Mouse (Mus musculus) forebrain, embryonic 14.5 days (tissue): ENCODE measurements around the gene Trmu. TPM values are rescaled to one million over a fixed set of nuclear protein-coding genes. Genes with fewer than 3 reads are reported as not detected.

Source experiments
- ATAC-seq: fragments of 200-750 bp; cut with Nextera tagmentation; 2 replicates; pipeline ENCODE4 v1.8.0; 2017; ENCODE audit warnings: mild to moderate bottlenecking, moderate library complexity
- DNase-seq: peaks from one replicate; pipeline ENCODE4 v3.0.0-alpha.2; 2015; ENCODE audit warnings: low spot score
- H3K27ac ChIP-seq: fragments of 300-500 bp; sonication (generic); 2 replicates; pipeline ENCODE4 v1.5.1; 2014; ENCODE audit warnings: low read depth, mild to moderate bottlenecking, control low read depth, low read length, moderate library complexity
- H3K27me3 ChIP-seq: fragments of 300-500 bp; sonication (generic); replicated peaks from 2 replicates; pipeline ENCODE4 v1.6.1; 2014; ENCODE audit warnings: low read length, control low read depth, mixed read lengths; ENCODE audit not compliant: control insufficient read depth, insufficient read depth
- H3K36me3 ChIP-seq: fragments of 300-500 bp; sonication (generic); 2 replicates; pipeline ENCODE4 v1.6.1; 2014; ENCODE audit warnings: low read length, control low read depth; ENCODE audit not compliant: control insufficient read depth, insufficient read depth
- H3K4me1 ChIP-seq: fragments of 300-500 bp; sonication (generic); 2 replicates; pipeline ENCODE4 v1.6.1; 2014; ENCODE audit warnings: antibody characterized with exemption, low read length, control low read depth; ENCODE audit not compliant: control insufficient read depth, insufficient read depth
- H3K4me2 ChIP-seq: fragments of 300-500 bp; sonication (generic); 2 replicates; pipeline ENCODE4 v1.6.1; 2014; ENCODE audit warnings: mild to moderate bottlenecking, control low read depth, low read length
- H3K4me3 ChIP-seq: fragments of 300-500 bp; sonication (generic); 2 replicates; pipeline ENCODE4 v1.5.1; 2014; ENCODE audit warnings: low read depth, low read length, control low read depth
- H3K9ac ChIP-seq: fragments of 300-500 bp; sonication (generic); 2 replicates; pipeline ENCODE4 v1.6.1; 2014; ENCODE audit warnings: mild to moderate bottlenecking, low read length, control low read depth, moderate library complexity
- H3K9me3 ChIP-seq: fragments of 300-500 bp; sonication (generic); replicated peaks from 2 replicates; pipeline ENCODE4 v1.6.1; 2016; ENCODE audit warnings: low read length, control low read depth, mixed read lengths; ENCODE audit not compliant: control insufficient read depth
- WGBS: fragments of 180-500 bp; shearing (Covaris S2); extraction: QIAGEN DNeasy Blood & Tissue Kit; methylation state at CpG from one replicate; pipeline ENCODE4 v1.1.7; 2014; 5-methylcytosine and 5-hydroxymethylcytosine counted together
- polyA plus RNA-seq: library from polyadenylated mRNA; unstranded; fragments of >200 nt; fragmentation: Nextera tagmentation; extraction: Ambion mirVana; gene quantifications from 2 replicates; pipeline ENCODE4 v1.2.1, GENCODE M21; 2014

Gene Trmu
- polyA plus RNA-seq, 1 experiment from 2014 or later, result 33.5 TPM

GRCm38 (mm10) chr15:85903826-85904225 is 24.7 kb downstream of the Trmu start:
- H3K9ac ChIP-seq, result no peak overlapping the region
- 77% methylated on average over 8 of the region's 8 CpGs for WGBS
- H3K27me3 ChIP-seq, result no peaks in the 10 kb centered on the region
- ATAC-seq (no peak), DNase-seq (no peak)
- H3K27ac ChIP-seq, result no peak overlapping the region
- H3K4me1 ChIP-seq, result no peaks in the 10 kb centered on the region
- H3K4me3 ChIP-seq, result no peak overlapping the region
- peaks cover 58% of the 10 kb centered on the region for H3K36me3 ChIP-seq
- H3K9me3 ChIP-seq, result no peaks in the 10 kb centered on the region
- no peak overlapping the region for H3K4me2 ChIP-seq

GRCm38 (mm10) chr15:85908660-85909491 is 29.8 kb downstream of the Trmu start:
- no peak for DNase-seq
- no peaks in the 10 kb centered on the region for H3K27me3 ChIP-seq
- H3K36me3 ChIP-seq, result peaks cover 14% of the 10 kb centered on the region
- no peak for ATAC-seq
- H3K27ac ChIP-seq, result no peak overlapping the region
- no peak overlapping the region for H3K9ac ChIP-seq
- no peaks in the 10 kb centered on the region for H3K4me1 ChIP-seq
- no peak overlapping the region for H3K4me3 ChIP-seq
- H3K4me2 ChIP-seq, result no peak overlapping the region
- WGBS, result 91% methylated on average over 7 of the region's 7 CpGs
- no peaks in the 10 kb centered on the region for H3K9me3 ChIP-seq

- no peak for ATAC-seq
- H3K27me3 ChIP-seq, result no peaks in the 10 kb centered on the region
- peak overlapping the region; percentile 1; the same call in 1 of the 2 replicates for H3K27ac ChIP-seq
- H3K4me2 ChIP-seq, result no peak overlapping the region
- H3K4me1 ChIP-seq, result no peaks in the 10 kb centered on the region
- H3K4me3 ChIP-seq, result no peak overlapping the region
- 87% methylated on average over 3 of the region's 3 CpGs for WGBS
- DNase-seq, result no peak
- no peaks in the 10 kb centered on the region for H3K9me3 ChIP-seq
- H3K9ac ChIP-seq, result no peak overlapping the region
- peaks cover 11% of the 10 kb centered on the region for H3K36me3 ChIP-seq
These were observed 30.3 kb downstream of the Trmu start for GRCm38 (mm10) chr15:85909492-85909829.

GRCm38 (mm10) chr15:85909931-85910330 is 30.8 kb downstream of the Trmu start:
- Histone ChIP-seq H3K36me3 (peaks cover 9% of the 10 kb centered on the region), H3K27ac (peak overlapping the region; percentile 1; the same call in 1 of the 2 replicates), H3K4me1 (no peaks in the 10 kb centered on the region), H3K4me3 (no peak overlapping the region), H3K9ac (no peak overlapping the region), H3K9me3 (no peaks in the 10 kb centered on the region), H3K4me2 (no peak overlapping the region), H3K27me3 (no peaks in the 10 kb centered on the region)
- 60% methylated on average over 10 of the region's 10 CpGs for WGBS
- ATAC-seq, result no peak
- no peak for DNase-seq

- ATAC-seq (no peak), DNase-seq (peak; percentile 72)
- Histone ChIP-seq H3K36me3 (peaks cover 15% of the 10 kb centered on the region; the same call in 1 of the 2 replicates), H3K9me3 (no peaks in the 10 kb centered on the region), H3K4me1 (no peaks in the 10 kb centered on the region), H3K4me3 (no peak overlapping the region), H3K27ac (no peak overlapping the region), H3K27me3 (no peaks in the 10 kb centered on the region), H3K4me2 (no peak overlapping the region), H3K9ac (no peak overlapping the region)
- WGBS, result 21% methylated on average over 2 of the region's 2 CpGs
These were observed 34.5 kb downstream of the Trmu start for GRCm38 (mm10) chr15:85913605-85914004.

- Histone ChIP-seq H3K36me3 (peaks cover 49% of the 10 kb centered on the region), H3K9ac (no peak overlapping the region), H3K4me2 (no peak overlapping the region), H3K4me1 (no peaks in the 10 kb centered on the region), H3K27me3 (no peaks in the 10 kb centered on the region), H3K9me3 (no peaks in the 10 kb centered on the region), H3K27ac (no peak overlapping the region), H3K4me3 (no peak overlapping the region)
- DNase-seq (peak; percentile 14), ATAC-seq (no peak)
- 40% methylated on average over 8 of the region's 8 CpGs for WGBS
These were observed 40.2 kb downstream of the Trmu start for GRCm38 (mm10) chr15:85919191-85919891.

GRCm38 (mm10) chr15:85919892-85920248 is 40.8 kb downstream of the Trmu start:
- Histone ChIP-seq H3K9ac (no peak overlapping the region), H3K27ac (no peak overlapping the region; the same call in 1 of the 2 replicates), H3K4me1 (no peaks in the 10 kb centered on the region), H3K4me3 (no peak overlapping the region), H3K36me3 (peaks cover 53% of the 10 kb centered on the region), H3K27me3 (no peaks in the 10 kb centered on the region), H3K9me3 (no peaks in the 10 kb centered on the region), H3K4me2 (no peak overlapping the region)
- ATAC-seq, result no peak
- 47% methylated on average over 8 of the region's 8 CpGs for WGBS
- DNase-seq, result no peak

GRCm38 (mm10) chr15:85921855-85922254 is 42.7 kb downstream of the Trmu start:
- Histone ChIP-seq H3K4me2 (no peak overlapping the region), H3K27me3 (no peaks in the 10 kb centered on the region), H3K9ac (no peak overlapping the region), H3K36me3 (peaks cover 60% of the 10 kb centered on the region), H3K4me3 (no peak overlapping the region), H3K4me1 (no peaks in the 10 kb centered on the region), H3K27ac (no peak overlapping the region), H3K9me3 (no peaks in the 10 kb centered on the region)
- no peak for ATAC-seq
- DNase-seq, result no peak
- 92% methylated on average over 11 of the region's 11 CpGs for WGBS

GRCm38 (mm10) chr15:85928161-85928560 is 49.0 kb downstream of the Trmu start:
- no peak overlapping the region for H3K4me3 ChIP-seq
- no peak overlapping the region for H3K9ac ChIP-seq
- DNase-seq (no peak), ATAC-seq (no peak)
- no peak overlapping the region for H3K4me2 ChIP-seq
- whole genome bisulfite sequencing, result 79% methylated on average over 12 of the region's 12 CpGs
- H3K27ac ChIP-seq, result no peak overlapping the region
- H3K36me3 ChIP-seq, result peaks cover 60% of the 10 kb centered on the region
- no peaks in the 10 kb centered on the region for H3K9me3 ChIP-seq
- H3K27me3 ChIP-seq, result no peaks in the 10 kb centered on the region
- no peaks in the 10 kb centered on the region for H3K4me1 ChIP-seq
